Mouse (Mus musculus): Measurements from ENCODE around the gene Arid1b.

The Arid1b gene

GRCm38 (mm10) chr17:5065270-5065669, 71.1 kb downstream of the Arid1b start:
- H3K4me3 ChIP-seq (replicated peaks; ENCODE audit: low read length) = no peak overlapping the region
- no peaks in the 10 kb centered on the region for H3K9me3 ChIP-seq (ENCODE audit: low read length)
- H3K27me3 ChIP-seq (ENCODE audit: insufficient read depth, low read length) = no peaks in the 10 kb centered on the region
- no peaks in the 10 kb centered on the region for H3K36me3 ChIP-seq (ENCODE audit: insufficient read depth, low read length)
- peaks cover 40% of the 10 kb centered on the region for H3K4me1 ChIP-seq (replicated peaks; ENCODE audit: low read depth, low read length)
- no peak for TF ChIP-seq POU5F1 (IDR thresholded peaks at IDR 0.05; ENCODE audit: borderline replicate concordance, low read length)
- no peak for TF ChIP-seq NANOG (IDR thresholded peaks at IDR 0.05; ENCODE audit: borderline replicate concordance, low read length)
- no peak for TF ChIP-seq CTCF (conservative IDR thresholded peaks at IDR 0.05; ENCODE audit: low read length)

GRCm38 (mm10) chr17:5066835-5067234, 72.7 kb downstream of the Arid1b start:
- Histone ChIP-seq H3K4me3 (replicated peaks; ENCODE audit: low read length) (no peak overlapping the region), H3K4me1 (replicated peaks; ENCODE audit: low read depth, low read length) (peaks cover 26% of the 10 kb centered on the region), H3K36me3 (ENCODE audit: insufficient read depth, low read length) (peaks cover 3% of the 10 kb centered on the region; the same call in 1 of the 2 replicates), H3K27me3 (ENCODE audit: insufficient read depth, low read length) (no peaks in the 10 kb centered on the region), H3K9me3 (ENCODE audit: low read length) (no peaks in the 10 kb centered on the region)
- no peak for TF ChIP-seq CTCF (conservative IDR thresholded peaks at IDR 0.05; ENCODE audit: low read length)
- TF ChIP-seq POU5F1 (IDR thresholded peaks at IDR 0.05; ENCODE audit: borderline replicate concordance, low read length) = no peak
- TF ChIP-seq NANOG (IDR thresholded peaks at IDR 0.05; ENCODE audit: borderline replicate concordance, low read length) = no peak

- Histone ChIP-seq H3K36me3 (ENCODE audit: insufficient read depth, low read length) (peaks cover 3% of the 10 kb centered on the region; the same call in 1 of the 2 replicates), H3K9me3 (ENCODE audit: low read length) (no peaks in the 10 kb centered on the region), H3K27me3 (ENCODE audit: insufficient read depth, low read length) (no peaks in the 10 kb centered on the region), H3K4me3 (replicated peaks; ENCODE audit: low read length) (no peak overlapping the region), H3K4me1 (replicated peaks; ENCODE audit: low read depth, low read length) (peaks cover 26% of the 10 kb centered on the region)
- no peak for TF ChIP-seq POU5F1 (IDR thresholded peaks at IDR 0.05; ENCODE audit: borderline replicate concordance, low read length)
- no peak for TF ChIP-seq CTCF (conservative IDR thresholded peaks at IDR 0.05; ENCODE audit: low read length)
- TF ChIP-seq NANOG (IDR thresholded peaks at IDR 0.05; ENCODE audit: borderline replicate concordance, low read length) = no peak
Observed at GRCm38 (mm10) chr17:5067264-5067663, 73.1 kb downstream of the Arid1b start.

GRCm38 (mm10) chr17:5070399-5070798, 76.3 kb downstream of the Arid1b start:
- no peak for TF ChIP-seq POU5F1 (IDR thresholded peaks at IDR 0.05; ENCODE audit: borderline replicate concordance, low read length)
- Histone ChIP-seq H3K36me3 (ENCODE audit: insufficient read depth, low read length) (peaks cover 3% of the 10 kb centered on the region; the same call in 1 of the 2 replicates), H3K9me3 (ENCODE audit: low read length) (no peaks in the 10 kb centered on the region), H3K4me1 (replicated peaks; ENCODE audit: low read depth, low read length) (peaks cover 18% of the 10 kb centered on the region), H3K4me3 (replicated peaks; ENCODE audit: low read length) (no peak overlapping the region), H3K27me3 (ENCODE audit: insufficient read depth, low read length) (no peaks in the 10 kb centered on the region)

- H3K4me3 ChIP-seq (replicated peaks; ENCODE audit: low read length) = no peak overlapping the region
- peaks cover 3% of the 10 kb centered on the region; the same call in 1 of the 2 replicates for H3K36me3 ChIP-seq (ENCODE audit: insufficient read depth, low read length)
- no peaks in the 10 kb centered on the region for H3K4me1 ChIP-seq (replicated peaks; ENCODE audit: low read depth, low read length)
- H3K9me3 ChIP-seq (ENCODE audit: low read length) = no peaks in the 10 kb centered on the region
- no peaks in the 10 kb centered on the region for H3K27me3 ChIP-seq (ENCODE audit: insufficient read depth, low read length)
- TF ChIP-seq POU5F1 (IDR thresholded peaks at IDR 0.05; ENCODE audit: borderline replicate concordance, low read length) (no peak), CTCF (conservative IDR thresholded peaks at IDR 0.05; ENCODE audit: low read length) (no peak), NANOG (IDR thresholded peaks at IDR 0.05; ENCODE audit: borderline replicate concordance, low read length) (no peak)
Observed at GRCm38 (mm10) chr17:5072539-5072938, 78.4 kb downstream of the Arid1b start.

GRCm38 (mm10) chr17:5074752-5075506, 80.8 kb downstream of the Arid1b start:
- TF ChIP-seq CTCF (conservative IDR thresholded peaks at IDR 0.05; ENCODE audit: low read length) (no peak), POU5F1 (IDR thresholded peaks at IDR 0.05; ENCODE audit: borderline replicate concordance, low read length) (no peak), NANOG (IDR thresholded peaks at IDR 0.05; ENCODE audit: borderline replicate concordance, low read length) (no peak)
- H3K4me1 ChIP-seq (replicated peaks; ENCODE audit: low read depth, low read length) = peaks cover 4% of the 10 kb centered on the region; the same call in 1 of the 2 replicates
- H3K4me3 ChIP-seq (replicated peaks; ENCODE audit: low read length) = no peak overlapping the region

GRCm38 (mm10) chr17:5077996-5078395, 83.9 kb downstream of the Arid1b start:
- Histone ChIP-seq H3K4me3 (replicated peaks; ENCODE audit: low read length) (no peak overlapping the region), H3K36me3 (ENCODE audit: insufficient read depth, low read length) (no peaks in the 10 kb centered on the region), H3K4me1 (replicated peaks; ENCODE audit: low read depth, low read length) (peaks cover 32% of the 10 kb centered on the region), H3K27me3 (ENCODE audit: insufficient read depth, low read length) (no peaks in the 10 kb centered on the region), H3K9me3 (ENCODE audit: low read length) (no peaks in the 10 kb centered on the region)
- TF ChIP-seq POU5F1 (IDR thresholded peaks at IDR 0.05; ENCODE audit: borderline replicate concordance, low read length) (no peak), NANOG (IDR thresholded peaks at IDR 0.05; ENCODE audit: borderline replicate concordance, low read length) (no peak), CTCF (conservative IDR thresholded peaks at IDR 0.05; ENCODE audit: low read length) (no peak)

More at GRCm38 (mm10) chr17:5074752-5075506, 80.8 kb downstream of the Arid1b start:
- Histone ChIP-seq H3K27me3 (ENCODE audit: insufficient read depth, low read length) (no peaks in the 10 kb centered on the region), H3K36me3 (ENCODE audit: insufficient read depth, low read length) (peaks cover 3% of the 10 kb centered on the region; the same call in 1 of the 2 replicates), H3K9me3 (ENCODE audit: low read length) (no peaks in the 10 kb centered on the region)

- H3K9me3 ChIP-seq (ENCODE audit: low read length) = no peaks in the 10 kb centered on the region
- H3K4me1 ChIP-seq (replicated peaks; ENCODE audit: low read depth, low read length) = peaks cover 32% of the 10 kb centered on the region
- H3K36me3 ChIP-seq (ENCODE audit: insufficient read depth, low read length) = no peaks in the 10 kb centered on the region
- TF ChIP-seq CTCF (conservative IDR thresholded peaks at IDR 0.05; ENCODE audit: low read length) = no peak
- TF ChIP-seq NANOG (IDR thresholded peaks at IDR 0.05; ENCODE audit: borderline replicate concordance, low read length) = no peak
- TF ChIP-seq POU5F1 (IDR thresholded peaks at IDR 0.05; ENCODE audit: borderline replicate concordance, low read length) = no peak
- no peaks in the 10 kb centered on the region for H3K27me3 ChIP-seq (ENCODE audit: insufficient read depth, low read length)
- no peak overlapping the region for H3K4me3 ChIP-seq (replicated peaks; ENCODE audit: low read length)
Observed at GRCm38 (mm10) chr17:5078576-5078975, 84.4 kb downstream of the Arid1b start.

Data from E14TG2a.4 (cell line).